Mouse (Mus musculus): ENCODE measurements around the gene Mapk1ip1l. TPM values are rescaled to one million over a fixed set of nuclear protein-coding genes. Genes with fewer than 3 reads are reported as not detected.
A peak's percentile ranks its signal among the peaks of the same experiment; 100 is the strongest.

Gene Mapk1ip1l
- polyA plus RNA-seq, 1 experiment = 22.9 TPM

GRCm38 (mm10) chr14:47294136-47294535, 3.9 kb upstream of the Mapk1ip1l start:
- no peak overlapping the region for H3K4me2 ChIP-seq (ENCODE audit: low read depth)
- TF ChIP-seq SRF (IDR thresholded peaks at IDR 0.05; ENCODE audit: control insufficient read depth, insufficient read length, low read depth) = no peak
- no peak for TF ChIP-seq TCF3 (IDR thresholded peaks at IDR 0.05; ENCODE audit: insufficient read length, low read depth)
- no peak for TF ChIP-seq POLR2A (IDR thresholded peaks at IDR 0.05; ENCODE audit: insufficient read length, low read depth)
- TF ChIP-seq TCF12 (IDR thresholded peaks at IDR 0.05; ENCODE audit: insufficient read depth, poor library complexity, severe bottlenecking) = no peak
- TF ChIP-seq CEBPB (IDR thresholded peaks at IDR 0.05; ENCODE audit: insufficient read depth, poor library complexity, severe bottlenecking) = no peak
- TF ChIP-seq POLR2AphosphoS2 (IDR thresholded peaks at IDR 0.05; ENCODE audit: insufficient read length, low read depth) = no peak
- no peak for TF ChIP-seq MYOD1 (IDR thresholded peaks at IDR 0.05; ENCODE audit: control insufficient read depth in 1 of 3, insufficient read length in 2 of 3, low read depth in 2 of 3)
- TF ChIP-seq MAX (IDR thresholded peaks at IDR 0.05; ENCODE audit: low read depth) = no peak
- no peak for TF ChIP-seq E2F4 (IDR thresholded peaks at IDR 0.05; ENCODE audit: insufficient read depth)
- no peak for TF ChIP-seq USF1 (IDR thresholded peaks at IDR 0.05; ENCODE audit: low read depth)
- TF ChIP-seq MYOG (IDR thresholded peaks at IDR 0.05; ENCODE audit: control insufficient read depth in 1 of 3, insufficient read depth in 1 of 3, insufficient read length in 2 of 3, low read depth in 2 of 3) = no peak
- no peak for TF ChIP-seq REST (IDR thresholded peaks at IDR 0.05; ENCODE audit: insufficient read depth, insufficient read length)
- H3K27me3 ChIP-seq (ENCODE audit: control insufficient read depth, insufficient read depth, insufficient read length) = no peaks in the 10 kb centered on the region
- peaks cover 10% of the 10 kb centered on the region for H3K36me3 ChIP-seq (ENCODE audit: control insufficient read depth, insufficient read depth)
- no peak overlapping the region for H3K4me3 ChIP-seq
- H3ac ChIP-seq (ENCODE audit: control insufficient read depth, insufficient read length) = no peak overlapping the region
- H3K79me2 ChIP-seq (ENCODE audit: control insufficient read depth, insufficient read depth) = peaks cover 7% of the 10 kb centered on the region

GRCm38 (mm10) chr14:47296232-47296631, 1.8 kb upstream of the Mapk1ip1l start:
- peaks cover 28% of the 10 kb centered on the region for H3K79me2 ChIP-seq (ENCODE audit: control insufficient read depth, insufficient read depth)
- peaks cover 5% of the 10 kb centered on the region for H3K36me3 ChIP-seq (ENCODE audit: control insufficient read depth, insufficient read depth)
- H3K4me2 ChIP-seq (ENCODE audit: low read depth) = no peak overlapping the region
- TF ChIP-seq TCF3 (IDR thresholded peaks at IDR 0.05; ENCODE audit: insufficient read length, low read depth) = no peak
- no peak for TF ChIP-seq MAX (IDR thresholded peaks at IDR 0.05; ENCODE audit: low read depth)
- TF ChIP-seq MYOD1 (IDR thresholded peaks at IDR 0.05; ENCODE audit: control insufficient read depth in 1 of 3, insufficient read length in 2 of 3, low read depth in 2 of 3) = no peak
- no peak for TF ChIP-seq POLR2A (IDR thresholded peaks at IDR 0.05; ENCODE audit: insufficient read length, low read depth)
- no peak for TF ChIP-seq USF1 (IDR thresholded peaks at IDR 0.05; ENCODE audit: low read depth)
- no peak for TF ChIP-seq E2F4 (IDR thresholded peaks at IDR 0.05; ENCODE audit: insufficient read depth)
- TF ChIP-seq MYOG (IDR thresholded peaks at IDR 0.05; ENCODE audit: control insufficient read depth in 1 of 3, insufficient read depth in 1 of 3, insufficient read length in 2 of 3, low read depth in 2 of 3) = no peak
- TF ChIP-seq POLR2AphosphoS2 (IDR thresholded peaks at IDR 0.05; ENCODE audit: insufficient read length, low read depth) = no peak
- TF ChIP-seq CEBPB (IDR thresholded peaks at IDR 0.05; ENCODE audit: insufficient read depth, poor library complexity, severe bottlenecking) = no peak
- no peak for TF ChIP-seq SRF (IDR thresholded peaks at IDR 0.05; ENCODE audit: control insufficient read depth, insufficient read length, low read depth)
- TF ChIP-seq REST (IDR thresholded peaks at IDR 0.05; ENCODE audit: insufficient read depth, insufficient read length) = no peak
- TF ChIP-seq TCF12 (IDR thresholded peaks at IDR 0.05; ENCODE audit: insufficient read depth, poor library complexity, severe bottlenecking) = no peak
- no peaks in the 10 kb centered on the region for H3K27me3 ChIP-seq (ENCODE audit: control insufficient read depth, insufficient read depth, insufficient read length)
- no peak overlapping the region for H3ac ChIP-seq (ENCODE audit: control insufficient read depth, insufficient read length)
- no peak overlapping the region for H3K4me3 ChIP-seq

GRCm38 (mm10) chr14:47298408-47298792, 334 bp downstream of the Mapk1ip1l start:
- H3ac ChIP-seq (ENCODE audit: control insufficient read depth, insufficient read length) = peak overlapping the region; percentile 23
- TF ChIP-seq MYOD1 (IDR thresholded peaks at IDR 0.05; ENCODE audit: control insufficient read depth in 1 of 3, insufficient read length in 2 of 3, low read depth in 2 of 3) (no peak), MYOG (IDR thresholded peaks at IDR 0.05; ENCODE audit: control insufficient read depth in 1 of 3, insufficient read depth in 1 of 3, insufficient read length in 2 of 3, low read depth in 2 of 3) (no peak), TCF12 (IDR thresholded peaks at IDR 0.05; ENCODE audit: insufficient read depth, poor library complexity, severe bottlenecking) (no peak), USF1 (IDR thresholded peaks at IDR 0.05; ENCODE audit: low read depth) (no peak), MAX (IDR thresholded peaks at IDR 0.05; ENCODE audit: low read depth) (no peak), POLR2AphosphoS2 (IDR thresholded peaks at IDR 0.05; ENCODE audit: insufficient read length, low read depth) (no peak), REST (IDR thresholded peaks at IDR 0.05; ENCODE audit: insufficient read depth, insufficient read length) (no peak), TCF3 (IDR thresholded peaks at IDR 0.05; ENCODE audit: insufficient read length, low read depth) (no peak), E2F4 (IDR thresholded peaks at IDR 0.05; ENCODE audit: insufficient read depth) (no peak), SRF (IDR thresholded peaks at IDR 0.05; ENCODE audit: control insufficient read depth, insufficient read length, low read depth) (no peak), CEBPB (IDR thresholded peaks at IDR 0.05; ENCODE audit: insufficient read depth, poor library complexity, severe bottlenecking) (no peak), POLR2A (IDR thresholded peaks at IDR 0.05; ENCODE audit: insufficient read length, low read depth) (no peak)
- H3K4me2 ChIP-seq (ENCODE audit: low read depth) = no peak overlapping the region
- H3K27me3 ChIP-seq (ENCODE audit: control insufficient read depth, insufficient read depth, insufficient read length) = no peaks in the 10 kb centered on the region
- H3K36me3 ChIP-seq (ENCODE audit: control insufficient read depth, insufficient read depth) = peaks cover 4% of the 10 kb centered on the region
- peak overlapping the region; percentile 78 for H3K4me3 ChIP-seq
- H3K79me2 ChIP-seq (ENCODE audit: control insufficient read depth, insufficient read depth) = peaks cover 50% of the 10 kb centered on the region

- Histone ChIP-seq H3K4me3 (peak overlapping the region; percentile 78), H3K79me2 (ENCODE audit: control insufficient read depth, insufficient read depth) (peaks cover 54% of the 10 kb centered on the region), H3K27me3 (ENCODE audit: control insufficient read depth, insufficient read depth, insufficient read length) (no peaks in the 10 kb centered on the region), H3ac (ENCODE audit: control insufficient read depth, insufficient read length) (peak overlapping the region; percentile 23), H3K36me3 (ENCODE audit: control insufficient read depth, insufficient read depth) (peaks cover 4% of the 10 kb centered on the region), H3K4me2 (ENCODE audit: low read depth) (peak overlapping the region; percentile 97)
- TF ChIP-seq SRF (IDR thresholded peaks at IDR 0.05; ENCODE audit: control insufficient read depth, insufficient read length, low read depth) (no peak), USF1 (IDR thresholded peaks at IDR 0.05; ENCODE audit: low read depth) (no peak), MYOD1 (IDR thresholded peaks at IDR 0.05; ENCODE audit: control insufficient read depth in 1 of 3, insufficient read length in 2 of 3, low read depth in 2 of 3) (no peak), POLR2A (IDR thresholded peaks at IDR 0.05; ENCODE audit: insufficient read length, low read depth) (no peak), CEBPB (IDR thresholded peaks at IDR 0.05; ENCODE audit: insufficient read depth, poor library complexity, severe bottlenecking) (no peak), MYOG (IDR thresholded peaks at IDR 0.05; ENCODE audit: control insufficient read depth in 1 of 3, insufficient read depth in 1 of 3, insufficient read length in 2 of 3, low read depth in 2 of 3) (no peak), MAX (IDR thresholded peaks at IDR 0.05; ENCODE audit: low read depth) (no peak), REST (IDR thresholded peaks at IDR 0.05; ENCODE audit: insufficient read depth, insufficient read length) (no peak), TCF12 (IDR thresholded peaks at IDR 0.05; ENCODE audit: insufficient read depth, poor library complexity, severe bottlenecking) (no peak)
These were observed 774 bp downstream of the Mapk1ip1l start for GRCm38 (mm10) chr14:47298819-47299261.
